Mouse (Mus musculus): Measurements from ENCODE around the gene Srrm4. TPM values are rescaled to one million over a fixed set of nuclear protein-coding genes. Genes with fewer than 3 reads are reported as not detected.
A peak's percentile ranks its signal among the peaks of the same experiment; 100 is the strongest.

Gene Srrm4
- polyA plus RNA-seq, 1 experiment from 2014 or later = 0.45 TPM

DNA sequence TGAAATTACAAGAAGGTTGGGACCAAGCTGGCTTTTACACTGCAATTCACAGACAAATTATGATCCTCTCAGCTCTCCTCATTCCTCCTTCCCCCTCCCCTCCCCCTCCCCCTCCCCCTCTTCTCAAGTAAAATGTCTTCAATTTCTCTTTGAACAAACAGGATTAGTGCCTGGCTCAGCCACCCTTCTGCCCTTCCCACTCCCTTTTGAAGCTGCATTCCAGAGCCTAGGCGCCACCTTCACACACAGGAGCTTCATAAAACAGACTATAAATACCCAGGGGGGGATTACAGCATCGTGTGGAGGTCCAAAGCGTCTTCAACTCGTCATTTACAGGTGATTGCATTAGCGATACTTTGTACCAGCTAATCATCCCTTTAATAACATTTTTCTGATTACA, 175.4 kb downstream of the Srrm4 start:
- Histone ChIP-seq H3K36me3 (ENCODE audit: control insufficient read depth, insufficient read depth, low read length) (no peaks in the 10 kb centered on the region; the same call in 1 of the 2 replicates), H3K27me3 (ENCODE audit: control insufficient read depth, insufficient read depth, low read length) (no peaks in the 10 kb centered on the region), H3K27ac (replicated peaks) (peak overlapping the region; percentile 40), H3K4me2 (replicated peaks; ENCODE audit: low read depth) (peak overlapping the region; percentile 12; the same call in 1 of the 2 replicates), H3K9me3 (ENCODE audit: control insufficient read depth, low read length) (no peaks in the 10 kb centered on the region), H3K9ac (ENCODE audit: low read length) (no peak overlapping the region), H3K4me3 (ENCODE audit: low read depth, low read length) (no peak overlapping the region), H3K4me1 (replicated peaks; ENCODE audit: control insufficient read depth, insufficient read depth) (peaks cover 5% of the 10 kb centered on the region)
- 9% methylated on average over 5 of the region's 5 CpGs for WGBS
- TF ChIP-seq CTCF (IDR thresholded peaks at IDR 0.05; ENCODE audit: low read depth) (no peak), EP300 (optimal IDR thresholded peaks at IDR 0.05) (no peak)
- DNase-seq (ENCODE audit: low spot score) (peak; percentile 21), ATAC-seq (ENCODE audit: low FRiP score, low TSS enrichment) (no peak; the same call in 1 of the 2 replicates)

DNA sequence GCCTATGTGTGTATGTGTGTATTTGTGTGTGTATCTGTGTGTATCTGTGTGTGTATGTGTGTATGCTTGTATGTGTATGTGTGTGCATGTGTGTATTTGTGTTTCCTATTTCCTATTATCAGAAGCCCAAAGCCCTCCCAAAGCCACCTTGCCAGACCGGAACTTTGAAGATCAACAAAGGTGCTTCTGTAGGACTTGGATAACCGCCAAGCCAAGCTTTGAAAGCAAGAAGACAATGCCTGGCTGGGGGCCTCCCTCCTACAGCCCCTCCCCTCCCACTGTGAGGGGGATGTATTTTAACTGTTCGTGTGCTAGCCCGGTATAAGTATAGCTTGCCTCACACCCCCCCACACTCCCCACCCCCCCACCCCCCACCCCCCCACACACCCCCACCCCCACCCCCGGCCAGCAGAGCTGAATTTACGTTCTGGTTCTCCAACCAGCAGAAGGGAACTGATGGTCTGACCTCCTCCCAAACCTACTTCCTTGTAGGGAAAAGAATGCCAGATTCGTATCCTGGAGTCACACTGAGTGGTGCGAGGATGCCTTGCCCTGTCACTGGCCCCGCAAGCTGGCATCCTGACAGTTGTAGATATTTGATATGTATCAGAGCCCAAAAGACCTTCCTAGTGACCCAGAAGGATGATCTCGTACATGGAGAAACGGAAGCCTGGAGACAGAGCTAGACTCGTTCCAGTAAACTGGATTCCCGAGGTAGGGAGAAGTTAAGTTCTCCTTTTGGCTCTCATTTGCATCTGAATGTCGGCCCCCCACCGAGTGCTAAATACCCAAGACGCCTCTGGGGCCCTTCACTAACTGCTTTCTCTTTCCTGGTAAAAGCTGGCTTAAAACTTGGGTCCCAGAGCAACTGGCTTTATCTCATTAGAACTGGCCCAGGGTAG, 181.7 kb downstream of the Srrm4 start:
- Histone ChIP-seq H3K27ac (replicated peaks) (peak overlapping the region; percentile 78), H3K4me1 (replicated peaks; ENCODE audit: control insufficient read depth, insufficient read depth) (peaks cover 6% of the 10 kb centered on the region), H3K9ac (ENCODE audit: low read length) (peak overlapping the region; percentile 8; the same call in 1 of the 2 replicates), H3K36me3 (ENCODE audit: control insufficient read depth, insufficient read depth, low read length) (0 out of 2 replicates have a peak, but pooled peaks cover 4% of the 10 kb centered on the region), H3K4me2 (replicated peaks; ENCODE audit: low read depth) (peak overlapping the region; percentile 29; the same call in 1 of the 2 replicates), H3K9me3 (ENCODE audit: control insufficient read depth, low read length) (no peaks in the 10 kb centered on the region), H3K4me3 (ENCODE audit: low read depth, low read length) (no peak overlapping the region), H3K27me3 (ENCODE audit: control insufficient read depth, insufficient read depth, low read length) (no peaks in the 10 kb centered on the region)
- 3% methylated on average over 14 of the region's 16 CpGs for WGBS
- peak; percentile 25; the same call in 1 of the 2 replicates for ATAC-seq (ENCODE audit: low FRiP score, low TSS enrichment)
- TF ChIP-seq EP300 (optimal IDR thresholded peaks at IDR 0.05) = no peak
- TF ChIP-seq CTCF (IDR thresholded peaks at IDR 0.05; ENCODE audit: low read depth) = no peak
- peak; percentile 64 for DNase-seq (ENCODE audit: low spot score)

DNA sequence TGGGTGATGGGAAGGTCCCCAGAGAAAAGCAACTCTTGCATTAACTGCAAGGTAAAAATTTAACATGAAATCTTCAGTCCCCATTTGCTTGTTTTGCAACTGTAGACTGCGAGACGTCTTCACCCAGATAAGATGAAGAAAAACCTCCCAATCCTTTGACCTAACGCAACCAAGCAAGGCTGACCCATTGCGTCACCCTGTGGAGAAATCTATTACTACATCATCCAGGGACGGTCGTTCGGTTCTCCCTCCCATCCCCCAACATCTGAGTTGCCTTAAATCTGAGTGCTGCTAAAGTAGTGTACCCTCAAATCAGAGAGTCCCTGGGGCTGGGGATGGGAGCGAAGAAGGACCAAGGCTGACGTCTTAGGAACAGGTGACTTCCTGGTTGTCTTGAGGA, 182.7 kb downstream of the Srrm4 start:
- peaks cover 6% of the 10 kb centered on the region for H3K4me1 ChIP-seq (replicated peaks; ENCODE audit: control insufficient read depth, insufficient read depth)

DNA sequence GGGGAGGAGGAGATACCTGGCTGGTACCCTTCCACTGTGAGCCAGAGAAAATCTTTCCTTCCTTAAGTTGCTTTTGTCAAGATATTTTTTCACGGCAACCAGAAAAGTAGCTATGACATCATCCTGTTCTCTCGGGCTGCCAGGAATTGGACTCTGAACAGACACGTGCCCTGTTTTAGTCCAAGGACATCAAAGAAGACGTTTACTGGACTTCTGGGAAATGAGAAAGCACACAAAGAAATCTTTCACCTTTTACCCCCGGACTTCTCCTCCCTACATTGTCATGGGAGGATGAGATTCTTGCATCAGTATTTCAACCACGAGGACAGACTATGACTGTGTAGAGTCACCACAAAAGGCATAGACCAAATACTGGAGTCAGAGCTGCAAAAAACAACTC, 183.7 kb downstream of the Srrm4 start:
- ATAC-seq (ENCODE audit: low FRiP score, low TSS enrichment) (peak; percentile 65), DNase-seq (ENCODE audit: low spot score) (peak; percentile 46)
- WGBS = 4% methylated on average over 6 of the region's 6 CpGs
- no peaks in the 10 kb centered on the region for H3K27me3 ChIP-seq (ENCODE audit: control insufficient read depth, insufficient read depth, low read length)
- H3K9ac ChIP-seq (ENCODE audit: low read length) = no peak overlapping the region
- H3K36me3 ChIP-seq (ENCODE audit: control insufficient read depth, insufficient read depth, low read length) = 0 out of 2 replicates have a peak, but pooled peaks cover 4% of the 10 kb centered on the region
- H3K9me3 ChIP-seq (ENCODE audit: control insufficient read depth, low read length) = no peaks in the 10 kb centered on the region
- no peak overlapping the region for H3K4me2 ChIP-seq (replicated peaks; ENCODE audit: low read depth)
- H3K4me3 ChIP-seq (ENCODE audit: low read depth, low read length) = no peak overlapping the region
- peak overlapping the region; percentile 87 for H3K27ac ChIP-seq (replicated peaks)
- peaks cover 6% of the 10 kb centered on the region for H3K4me1 ChIP-seq (replicated peaks; ENCODE audit: control insufficient read depth, insufficient read depth)
- TF ChIP-seq EP300 (optimal IDR thresholded peaks at IDR 0.05) (no peak), CTCF (IDR thresholded peaks at IDR 0.05; ENCODE audit: low read depth) (no peak)

More for the DNA sequence above, 182.7 kb downstream of the Srrm4 start:
- no peak overlapping the region for H3K9ac ChIP-seq (ENCODE audit: low read length)
- TF ChIP-seq EP300 (optimal IDR thresholded peaks at IDR 0.05) (no peak), CTCF (IDR thresholded peaks at IDR 0.05; ENCODE audit: low read depth) (peak; percentile 55)
- H3K4me2 ChIP-seq (replicated peaks; ENCODE audit: low read depth) = no peak overlapping the region
- no peaks in the 10 kb centered on the region for H3K27me3 ChIP-seq (ENCODE audit: control insufficient read depth, insufficient read depth, low read length)
- peak overlapping the region; percentile 67; the same call in 1 of the 2 replicates for H3K27ac ChIP-seq (replicated peaks)
- no peak overlapping the region for H3K4me3 ChIP-seq (ENCODE audit: low read depth, low read length)
- H3K9me3 ChIP-seq (ENCODE audit: control insufficient read depth, low read length) = no peaks in the 10 kb centered on the region
- 65% methylated on average over 9 of the region's 9 CpGs for WGBS
- H3K36me3 ChIP-seq (ENCODE audit: control insufficient read depth, insufficient read depth, low read length) = 0 out of 2 replicates have a peak, but pooled peaks cover 4% of the 10 kb centered on the region
- no peak for DNase-seq (ENCODE audit: low spot score)
- ATAC-seq (ENCODE audit: low FRiP score, low TSS enrichment) = no peak

- Histone ChIP-seq H3K4me1 (replicated peaks; ENCODE audit: control insufficient read depth, insufficient read depth) (peaks cover 6% of the 10 kb centered on the region), H3K9me3 (ENCODE audit: control insufficient read depth, low read length) (no peaks in the 10 kb centered on the region), H3K4me3 (ENCODE audit: low read depth, low read length) (no peak overlapping the region), H3K36me3 (ENCODE audit: control insufficient read depth, insufficient read depth, low read length) (0 out of 2 replicates have a peak, but pooled peaks cover 4% of the 10 kb centered on the region), H3K27ac (replicated peaks) (peak overlapping the region; percentile 87), H3K4me2 (replicated peaks; ENCODE audit: low read depth) (peak overlapping the region; percentile 12; the same call in 1 of the 2 replicates), H3K27me3 (ENCODE audit: control insufficient read depth, insufficient read depth, low read length) (no peaks in the 10 kb centered on the region), H3K9ac (ENCODE audit: low read length) (0 out of 2 replicates have a peak overlapping the region, but pooled peaks have one; percentile 23)
- TF ChIP-seq EP300 (optimal IDR thresholded peaks at IDR 0.05) (no peak), CTCF (IDR thresholded peaks at IDR 0.05; ENCODE audit: low read depth) (no peak)
- 11% methylated on average over 4 of the region's 4 CpGs for WGBS
- DNase-seq (ENCODE audit: low spot score) (peak; percentile 67), ATAC-seq (ENCODE audit: low FRiP score, low TSS enrichment) (peak; percentile 49)
Measured at GRCm38 (mm10) chr5:116407321-116407720, 184.3 kb downstream of the Srrm4 start.
